Mouse (Mus musculus): ENCODE measurements at regions not wholly inside any gene's neighbourhood (a gene's known extent, or its start where the extent isn't known, plus 50 kb on each side); places are given as distances from the start of the nearest gene placed in this dataset.

- DNase-seq (ENCODE audit: low spot score) = no peak
These were observed 143.0 kb upstream of the Cpeb2 start for GRCm38 (mm10) chr5:43089941-43090340.

GRCm38 (mm10) chr5:43093647-43094326 is 139.2 kb upstream of the Cpeb2 start:
- DNase-seq (ENCODE audit: low spot score) = no peak

- DNase-seq (ENCODE audit: low spot score) = no peak
These were observed 138.6 kb upstream of the Cpeb2 start for GRCm38 (mm10) chr5:43094329-43094898.

DNA sequence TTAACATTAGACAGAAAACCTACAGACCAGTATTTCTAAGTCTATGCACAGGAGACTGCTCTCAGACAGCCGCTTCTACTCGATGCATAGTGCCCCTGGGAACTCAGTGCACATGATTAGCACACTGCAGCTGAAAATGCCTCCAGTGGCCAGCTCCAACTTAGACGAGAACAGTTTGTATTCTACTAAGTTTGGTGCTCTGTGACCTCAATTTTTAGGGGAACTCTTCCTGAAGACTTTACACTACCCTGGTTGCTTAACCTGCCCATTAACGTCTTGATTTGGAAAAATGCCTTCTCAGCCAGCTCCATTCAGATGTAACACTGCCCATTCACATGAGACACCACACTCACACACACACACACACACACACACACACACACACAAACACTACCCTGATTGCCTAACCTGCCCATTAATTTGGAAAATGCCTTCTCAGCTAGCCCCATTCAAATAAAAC is 130.9 kb upstream of the Cpeb2 start:
- DNase-seq (ENCODE audit: low spot score) = no peak

DNA sequence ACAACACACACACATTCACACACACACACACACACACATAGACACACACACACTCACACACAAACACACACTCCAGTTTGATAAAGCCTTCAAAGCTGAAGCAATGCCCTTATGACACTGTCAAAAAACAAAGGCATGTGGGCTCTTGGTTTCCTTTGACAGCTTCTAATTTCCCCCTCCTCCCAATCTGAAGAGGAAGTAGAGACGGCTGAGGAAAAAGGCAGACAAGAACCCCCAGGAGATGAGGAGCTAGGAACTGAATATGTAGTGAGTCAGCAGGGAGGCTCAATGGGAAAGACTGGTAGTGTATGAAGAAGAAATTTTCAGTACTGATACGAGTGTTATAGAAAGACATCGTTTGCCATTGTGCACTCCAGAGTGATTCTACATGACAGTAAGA is 130.4 kb upstream of the Cpeb2 start:
- no peak for DNase-seq (ENCODE audit: low spot score)

DNA sequence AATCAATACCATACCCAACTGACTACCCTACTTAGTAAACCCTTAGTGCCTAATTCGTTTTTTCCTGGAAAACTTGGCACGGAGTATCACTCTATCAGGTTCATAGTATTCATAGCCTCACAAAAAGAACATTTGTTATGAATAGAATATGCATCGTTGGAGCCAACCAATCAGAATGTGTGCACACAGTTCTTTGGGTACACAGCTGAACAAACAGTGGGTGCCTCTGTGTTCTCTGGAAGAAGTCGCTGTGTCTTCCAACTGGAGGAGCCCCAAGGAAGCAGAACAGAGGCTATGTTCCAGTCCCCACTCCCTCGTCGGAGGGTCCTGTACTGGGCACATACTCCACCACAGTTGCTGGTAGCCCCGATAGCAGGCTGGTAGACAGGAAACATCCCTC is 129.2 kb upstream of the Cpeb2 start:
- no peak for DNase-seq (ENCODE audit: low spot score)

DNA sequence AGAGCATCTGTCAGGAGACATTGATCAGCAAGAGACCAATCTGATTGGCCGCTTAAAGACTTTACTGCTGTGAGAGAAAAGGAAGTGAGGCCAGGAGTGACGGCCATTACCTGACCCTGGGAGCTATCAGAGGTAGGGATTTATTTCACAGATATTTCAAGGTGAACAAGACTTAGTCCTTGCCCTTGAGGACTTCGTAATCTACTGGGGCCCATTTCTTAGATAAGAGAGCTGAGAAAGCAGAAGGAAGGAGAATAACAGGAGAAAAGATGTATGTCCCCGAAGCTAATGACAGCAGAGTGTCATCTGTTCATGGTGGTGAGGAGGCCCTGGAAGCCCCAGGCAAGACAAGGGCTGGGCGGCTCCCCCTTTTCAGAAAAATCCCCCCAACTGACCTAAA is 127.4 kb upstream of the Cpeb2 start:
- no peak for DNase-seq (ENCODE audit: low spot score)

DNA sequence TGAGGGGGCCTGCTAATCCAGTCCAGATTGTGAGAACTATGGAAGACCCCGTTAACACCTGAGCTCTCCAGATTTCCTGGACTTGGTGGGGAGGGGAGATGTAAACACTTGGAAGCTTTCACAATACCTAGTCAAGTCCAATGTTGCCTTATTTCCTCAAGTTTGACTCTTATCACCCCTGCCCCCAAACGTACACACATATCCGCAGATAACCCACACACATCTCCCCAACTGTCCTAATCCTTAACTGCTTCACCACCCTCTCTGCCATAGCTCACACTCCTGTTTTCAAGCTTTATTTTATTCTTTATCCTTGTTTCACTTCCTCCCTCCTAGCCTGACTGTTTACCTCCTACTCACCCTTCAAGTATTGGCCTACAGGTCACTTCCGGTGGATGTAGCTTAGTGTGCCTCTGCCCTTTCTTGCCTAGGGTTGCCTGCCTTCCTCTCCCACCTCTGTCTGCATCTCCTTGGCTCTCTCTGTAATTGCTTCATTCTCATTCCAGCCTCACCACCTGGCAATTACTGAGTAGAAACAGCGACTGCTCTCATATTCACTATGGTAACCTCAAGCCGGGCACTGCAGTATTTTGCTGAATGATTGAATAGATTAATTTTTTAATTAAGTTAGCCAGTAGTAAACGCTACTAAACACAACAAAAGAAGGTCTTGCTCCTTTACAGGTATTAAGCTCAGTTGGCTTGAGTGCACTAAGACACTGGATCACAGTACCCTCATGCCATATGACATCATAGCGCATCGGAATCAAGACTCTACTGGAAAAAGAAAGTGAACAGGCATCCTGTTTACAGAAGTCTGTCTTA is 125.3 kb upstream of the Cpeb2 start:
- DNase-seq (ENCODE audit: low spot score) = peak; percentile 57

DNA sequence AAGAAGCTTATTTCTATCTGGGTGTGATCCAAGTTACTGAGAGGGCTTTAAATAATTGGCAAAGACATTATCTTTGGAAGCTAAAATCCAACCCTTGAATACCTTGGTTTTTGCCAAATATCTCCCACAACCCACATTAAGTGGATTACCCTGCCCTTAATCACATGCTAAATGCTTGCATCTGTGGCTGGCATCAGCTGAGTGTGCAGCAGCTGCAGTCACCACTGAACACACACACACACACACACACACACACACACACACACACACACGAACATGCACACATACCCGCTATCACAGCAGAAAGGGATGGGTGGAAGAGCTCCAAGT is 124.7 kb upstream of the Cpeb2 start:
- peak; percentile 60 for DNase-seq (ENCODE audit: low spot score)

DNA sequence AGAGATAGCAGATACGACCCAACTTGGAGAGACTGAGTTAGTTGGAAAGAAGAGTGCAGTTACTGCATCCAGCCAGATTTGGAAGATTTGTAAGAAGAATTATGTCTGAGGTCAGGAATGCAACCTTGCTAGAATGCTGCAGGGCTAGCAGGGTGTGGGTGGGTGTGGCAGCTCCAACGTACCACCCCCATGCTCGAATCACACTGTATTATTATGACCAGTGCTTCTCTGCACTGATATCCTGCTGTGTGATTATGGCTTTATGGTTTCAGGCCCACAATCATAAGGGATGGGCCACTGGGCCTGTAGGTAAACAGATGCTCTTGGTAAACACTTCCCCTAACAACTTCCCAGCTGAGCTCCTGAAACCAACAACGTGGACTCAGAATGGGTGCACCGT is 122.8 kb upstream of the Cpeb2 start:
- no peak for DNase-seq (ENCODE audit: low spot score)

- DNase-seq (ENCODE audit: low spot score) = no peak
These were observed 121.2 kb upstream of the Cpeb2 start for GRCm38 (mm10) chr5:43111740-43112139.

DNA sequence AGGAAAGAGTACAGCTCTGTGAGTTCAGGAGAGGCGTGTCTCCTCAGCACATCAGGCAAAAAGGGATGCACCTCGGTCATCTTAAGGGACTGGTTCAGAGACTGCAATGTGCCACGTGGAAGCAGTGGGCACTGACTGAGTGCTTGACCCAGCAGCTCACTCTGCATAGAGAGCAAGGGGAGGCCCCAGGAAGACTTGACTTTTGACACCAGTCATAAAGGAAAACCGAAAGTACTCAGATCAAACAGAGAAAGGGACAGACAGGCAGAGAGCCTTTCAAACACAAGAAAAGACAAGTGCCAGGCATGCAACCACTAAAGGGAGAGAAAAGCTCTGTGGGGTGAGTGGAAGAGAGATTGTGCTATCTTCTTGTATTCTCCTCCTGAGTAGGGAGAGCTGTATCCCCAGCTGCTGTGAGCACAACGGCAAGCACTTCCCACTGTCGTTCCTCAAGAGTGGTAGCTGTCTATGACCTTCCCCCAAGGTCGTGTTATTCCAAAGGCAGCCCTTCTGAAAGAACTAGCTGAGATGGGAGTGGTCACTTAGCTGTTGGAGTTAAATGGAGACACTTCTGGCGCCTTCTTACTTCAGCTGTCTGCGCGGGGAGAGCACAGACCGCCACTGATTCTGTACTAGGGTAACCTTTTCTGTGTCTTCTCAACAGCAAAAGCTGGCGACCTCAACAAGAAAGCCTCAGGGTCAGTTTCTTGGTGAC is 119.4 kb upstream of the Cpeb2 start:
- DNase-seq (ENCODE audit: low spot score) = no peak

DNA sequence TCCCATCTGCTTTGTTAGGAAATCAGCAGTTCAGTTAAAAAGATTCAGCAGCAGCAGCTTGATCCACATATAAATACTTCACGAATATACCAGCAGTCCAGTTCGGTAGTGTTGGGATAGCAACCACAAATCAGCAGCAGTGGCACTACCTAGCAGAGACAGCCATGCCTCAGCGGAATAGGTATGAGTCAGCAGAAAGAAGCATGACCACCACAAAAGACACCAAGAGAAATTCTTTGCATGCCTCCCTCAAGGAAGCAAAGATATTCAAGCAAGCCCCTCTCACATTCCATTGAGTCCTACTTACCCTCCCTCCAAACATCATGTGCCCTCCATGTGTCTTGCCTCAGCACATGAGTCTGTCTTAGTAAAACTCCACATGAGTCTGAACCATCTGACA is 117.5 kb upstream of the Cpeb2 start:
- no peak for DNase-seq (ENCODE audit: low spot score)

DNA sequence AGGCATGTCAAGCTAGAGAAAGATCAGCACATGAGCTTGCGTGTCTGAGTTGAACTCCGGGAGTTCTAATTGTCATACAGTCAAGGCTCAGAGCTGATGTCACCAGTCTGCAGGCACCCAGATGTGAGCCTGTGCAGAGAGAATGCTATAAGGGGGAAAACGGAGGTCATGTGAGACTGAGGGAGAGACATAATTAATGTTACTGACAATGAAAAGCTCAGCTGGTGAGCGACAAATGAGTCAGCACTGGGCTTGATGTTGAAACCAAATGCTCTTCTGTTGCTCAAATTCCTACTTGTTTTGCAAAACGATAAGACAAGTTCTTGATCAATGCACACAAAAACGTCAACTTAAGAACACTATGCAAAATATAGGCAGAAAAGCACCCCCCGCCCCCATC is 116.1 kb upstream of the Cpeb2 start:
- peak; percentile 28 for DNase-seq (ENCODE audit: low spot score)

DNA sequence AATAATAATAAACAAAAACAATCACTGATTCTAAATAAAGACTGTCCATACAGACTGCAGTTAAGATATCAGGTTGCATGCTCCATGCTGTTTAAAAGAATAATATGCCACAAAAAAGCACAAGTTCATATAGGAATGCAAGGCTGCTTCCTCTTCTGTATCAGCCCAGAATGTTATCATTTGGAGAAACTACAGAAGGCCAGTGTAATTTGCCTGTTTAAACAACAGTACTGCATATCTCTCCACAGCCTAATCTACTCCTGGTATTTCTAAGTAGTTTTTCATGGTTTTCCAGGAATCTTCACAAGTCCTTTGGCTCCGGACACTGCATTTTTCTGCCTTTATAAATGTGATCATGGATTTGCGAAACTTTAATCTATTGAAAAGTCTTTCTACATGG is 111.9 kb upstream of the Cpeb2 start:
- no peak for DNase-seq (ENCODE audit: low spot score)

- DNase-seq (ENCODE audit: low spot score) = no peak
These were observed 108.7 kb upstream of the Cpeb2 start for GRCm38 (mm10) chr5:43124301-43124700.

DNA sequence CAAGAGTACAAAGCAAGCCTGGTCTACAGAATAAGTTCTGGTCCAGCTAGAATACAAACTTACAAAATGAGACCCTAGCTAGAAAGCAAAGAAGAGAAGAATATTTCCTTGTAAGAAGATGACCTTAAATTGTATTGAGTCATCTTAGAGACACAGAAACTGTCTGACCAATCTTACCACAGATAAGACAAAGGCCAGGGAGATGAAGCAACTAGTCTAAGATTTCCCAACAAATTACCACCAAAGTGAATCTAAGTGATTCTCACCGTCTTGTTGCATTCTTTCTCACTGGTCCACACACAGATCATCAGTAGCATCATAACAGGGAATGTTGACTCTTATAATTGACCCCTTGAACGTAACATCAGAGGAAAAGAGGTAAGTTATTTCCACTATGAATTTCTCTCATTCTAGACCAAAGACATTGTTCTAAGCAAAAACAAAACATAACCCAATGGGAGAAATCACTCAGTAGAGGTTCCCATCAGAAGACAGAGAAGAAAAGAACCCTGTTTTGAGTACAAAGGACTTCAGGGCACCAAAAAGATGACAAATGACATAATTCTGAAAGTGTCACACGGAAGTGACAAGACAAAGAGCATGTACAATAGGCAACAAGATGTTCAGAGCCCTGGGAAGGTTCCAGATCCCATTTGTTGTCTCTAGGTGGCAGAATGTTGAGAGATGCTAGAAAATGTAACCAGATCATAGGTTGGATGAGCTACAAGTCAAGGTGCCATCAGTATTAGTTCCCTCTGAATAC is 107.0 kb upstream of the Cpeb2 start:
- no peak for DNase-seq (ENCODE audit: low spot score)

DNA sequence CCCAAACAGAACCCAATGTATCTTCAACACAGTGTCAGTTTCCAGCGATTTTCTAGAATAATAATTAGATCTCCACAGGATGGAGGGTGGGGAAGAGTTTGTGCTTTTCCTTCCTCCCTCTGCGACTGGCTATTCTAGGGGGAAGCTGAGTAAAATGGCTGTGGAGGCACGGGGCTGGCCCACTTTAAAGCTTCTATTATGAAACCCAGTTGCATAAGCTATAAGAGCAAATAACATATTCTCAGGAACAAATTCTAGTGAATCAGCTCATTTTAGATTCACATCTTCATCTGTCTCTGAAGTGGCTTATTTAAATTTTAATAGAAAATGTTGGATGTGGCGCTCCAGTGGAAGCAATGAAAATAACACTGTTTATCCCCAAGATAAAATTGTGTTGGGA is 102.6 kb upstream of the Cpeb2 start:
- DNase-seq (ENCODE audit: low spot score) = no peak

GRCm38 (mm10) chr5:43130901-43131557 is 101.9 kb upstream of the Cpeb2 start:
- DNase-seq (ENCODE audit: low spot score) = no peak

DNA sequence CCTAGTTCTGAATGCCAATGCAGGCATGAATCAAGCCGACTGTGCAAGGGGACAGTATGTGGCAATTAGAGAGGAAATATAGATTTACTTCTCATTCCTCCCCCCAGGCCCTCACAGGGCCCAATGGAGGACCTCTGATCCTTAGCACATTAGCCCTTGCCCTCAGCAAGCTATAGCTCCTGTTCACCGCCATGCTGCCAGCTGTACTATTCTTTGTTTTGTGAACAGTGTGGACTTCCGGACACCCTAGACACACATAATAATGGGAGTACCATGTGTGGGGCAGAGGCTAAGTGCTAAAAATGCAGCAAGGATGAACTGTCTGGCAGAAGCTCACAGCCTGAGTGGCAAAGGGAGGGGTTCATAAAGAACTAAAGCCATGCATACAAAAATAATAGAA is 99.3 kb upstream of the Cpeb2 start:
- no peak for DNase-seq (ENCODE audit: low spot score)

DNA sequence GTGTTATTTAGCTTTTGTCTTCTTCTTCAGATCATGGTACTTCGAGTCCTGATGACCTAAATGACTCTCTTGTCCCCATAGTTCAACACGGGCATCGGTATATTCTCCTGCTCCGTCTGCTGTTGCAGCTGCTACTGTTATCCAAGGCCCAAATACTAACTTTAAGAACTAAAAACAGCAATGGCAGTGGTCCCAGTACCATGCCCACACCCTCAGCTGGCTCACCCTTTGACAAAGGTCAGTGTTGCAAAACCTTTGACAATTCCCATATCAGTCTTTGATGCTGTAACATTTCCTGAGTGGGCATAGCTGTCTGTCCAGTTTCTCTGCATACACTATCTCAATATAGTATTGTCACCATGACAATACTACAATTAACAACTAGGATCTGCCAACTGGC is 96.8 kb upstream of the Cpeb2 start:
- DNase-seq (ENCODE audit: low spot score) = no peak

DNA sequence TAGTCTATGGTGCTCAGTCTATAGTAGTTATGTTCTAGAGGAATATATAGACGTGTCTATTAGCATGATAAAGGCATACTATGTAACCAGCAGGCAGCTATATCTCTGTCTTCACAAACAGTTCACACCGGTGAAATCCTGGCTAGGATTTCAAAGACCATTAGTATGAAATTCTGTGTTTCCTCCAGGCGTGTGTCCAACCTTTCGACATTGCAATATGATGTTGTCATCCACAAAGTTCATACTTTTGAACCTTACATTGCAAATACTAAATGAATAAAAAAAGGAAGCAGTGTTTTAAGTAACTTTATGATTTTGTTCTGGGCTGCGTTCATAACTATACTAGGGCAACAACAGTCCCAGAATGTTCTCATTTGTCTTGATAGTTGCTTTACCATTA is 95.2 kb upstream of the Cpeb2 start:
- no peak for DNase-seq (ENCODE audit: low spot score)
